Mouse (Mus musculus): ENCODE measurements around the gene Nfatc3. TPM values are rescaled to one million over a fixed set of nuclear protein-coding genes. Genes with fewer than 3 reads are reported as not detected.

The Nfatc3 gene
- polyA plus RNA-seq, 1 experiment from 2014 or later, result 22.3 TPM

Other genes with a start within 250 kb of the Nfatc3 start
- gene Ranbp10, start 231.5 kb upstream of the Nfatc3 start, polyA plus RNA-seq (2018), result 16.5 to 33.9 TPM (median 23.7 TPM) in 3 replicates
- gene Tsnaxip1, start 231.1 kb upstream of the Nfatc3 start, polyA plus RNA-seq (2018), result not detected in 3 replicates
- 7.2 to 13.3 TPM (median 8.2 TPM) in 3 replicates for gene Cenpt, start 205.6 kb upstream of the Nfatc3 start, polyA plus RNA-seq (2018)
- 8.3 to 23.6 TPM (median 20.4 TPM) in 3 replicates for gene Thap11, start 203.7 kb upstream of the Nfatc3 start, polyA plus RNA-seq (2018)
- gene Nutf2, start 198.3 kb upstream of the Nfatc3 start, polyA plus RNA-seq (2018), result 53.1 to 154 TPM (median 76.1 TPM) in 3 replicates
- 12.6 to 19.5 TPM (median 14.6 TPM) in 3 replicates for gene Edc4, start 178.0 kb upstream of the Nfatc3 start, polyA plus RNA-seq (2018)
- gene Nrn1l, start 165.3 kb upstream of the Nfatc3 start, polyA plus RNA-seq (2018), result not detected in 3 replicates
- gene Pskh1, start 158.4 kb upstream of the Nfatc3 start, polyA plus RNA-seq (2018), result 16.3 to 17.5 TPM (median 16.4 TPM) in 3 replicates
- gene Ctrl, start 125.0 kb upstream of the Nfatc3 start, polyA plus RNA-seq (2018), result not detected in 3 replicates
- gene Psmb10, start 120.4 kb upstream of the Nfatc3 start, polyA plus RNA-seq (2018), result 51.8 to 210 TPM (median 105 TPM) in 3 replicates
- gene Lcat, start 115.5 kb upstream of the Nfatc3 start, polyA plus RNA-seq (2018), result 0.10 to 0.28 TPM in 2 of 3 replicates, not detected in the other
- gene Slc12a4, start 92.7 kb upstream of the Nfatc3 start, polyA plus RNA-seq (2018), result 16.1 to 37.5 TPM (median 23.1 TPM) in 3 replicates
- gene Dpep3, start 79.4 kb upstream of the Nfatc3 start, polyA plus RNA-seq (2018), result 0.10 to 0.34 TPM in 2 of 3 replicates, not detected in the other
- gene Dus2, start 67.5 kb upstream of the Nfatc3 start, polyA plus RNA-seq (2018), result 7.6 to 13.0 TPM (median 7.7 TPM) in 3 replicates
- gene Dpep2nb, start 52.9 kb upstream of the Nfatc3 start, polyA plus RNA-seq (2018), result not detected in 3 replicates
- 10.2 to 19.4 TPM (median 15.9 TPM) in 3 replicates for gene Ddx28, start 47.0 kb upstream of the Nfatc3 start, polyA plus RNA-seq (2018)
- gene Esrp2, start 78.1 kb downstream of the Nfatc3 start, polyA plus RNA-seq (2018), result not detected in 3 replicates
- 132 to 176 TPM (median 135 TPM) in 3 replicates for gene Pla2g15, start 91.6 kb downstream of the Nfatc3 start, polyA plus RNA-seq (2018)
- gene Slc7a6, start 110.0 kb downstream of the Nfatc3 start, polyA plus RNA-seq (2018), result 4.4 to 10.2 TPM (median 4.9 TPM) in 3 replicates
- gene Slc7a6os, start 152.1 kb downstream of the Nfatc3 start, polyA plus RNA-seq (2018), result 28.1 to 38.1 TPM (median 29.3 TPM) in 3 replicates
- 9.7 to 30.4 TPM (median 17.5 TPM) in 3 replicates for gene Prmt7, start 152.1 kb downstream of the Nfatc3 start, polyA plus RNA-seq (2018)

Data from macrophage (primary cell).